Mouse (Mus musculus): ENCODE results near the gene Olfr1444.
A peak's percentile ranks its signal among the peaks of the same experiment; 100 is the strongest.

Olfr1444 gene

GRCm38 (mm10) chr19:12856983-12857382 is at the start of gene Olfr1444:
TSS of gene Olfr1444 (plus strand) at chr19:12857283.
- DNase-seq (ENCODE audit: low read depth, low spot score) = no peak

- no peak for DNase-seq (ENCODE audit: low read depth, low spot score)
These were observed 44.3 kb upstream of the Olfr1444 start for GRCm38 (mm10) chr19:12812644-12813364.

- DNase-seq (ENCODE audit: low read depth, low spot score) = no peak
These were observed 43.2 kb upstream of the Olfr1444 start for GRCm38 (mm10) chr19:12813883-12814282.

GRCm38 (mm10) chr19:12818507-12818906 is 38.6 kb upstream of the Olfr1444 start:
- no peak for DNase-seq (ENCODE audit: low read depth, low spot score)

GRCm38 (mm10) chr19:12820383-12820782 is 36.7 kb upstream of the Olfr1444 start:
- peak; percentile 35 for DNase-seq (ENCODE audit: low read depth, low spot score)

GRCm38 (mm10) chr19:12824549-12824948 is 32.5 kb upstream of the Olfr1444 start:
- DNase-seq (ENCODE audit: low read depth, low spot score) = no peak

- DNase-seq (ENCODE audit: low read depth, low spot score) = no peak
These were observed 26.2 kb upstream of the Olfr1444 start for GRCm38 (mm10) chr19:12830823-12831430.

GRCm38 (mm10) chr19:12831559-12831958 is 25.5 kb upstream of the Olfr1444 start:
- DNase-seq (ENCODE audit: low read depth, low spot score) = no peak

GRCm38 (mm10) chr19:12833625-12834024 is 23.5 kb upstream of the Olfr1444 start:
- DNase-seq (ENCODE audit: low read depth, low spot score) = no peak

- DNase-seq (ENCODE audit: low read depth, low spot score) = no peak
These were observed 18.6 kb upstream of the Olfr1444 start for GRCm38 (mm10) chr19:12838507-12838906.

- DNase-seq (ENCODE audit: low read depth, low spot score) = no peak
These were observed 10.7 kb upstream of the Olfr1444 start, which contains the start of gene Gm5244 for GRCm38 (mm10) chr19:12846382-12846781. TSS of gene Gm5244 (plus strand) at chr19:12846682.

GRCm38 (mm10) chr19:12883555-12883954 is 26.5 kb downstream of the Olfr1444 start, which contains the start of gene Olfr1445:
TSS of gene Olfr1445 (plus strand) at chr19:12883855.
- no peak for DNase-seq (ENCODE audit: low read depth, low spot score)

GRCm38 (mm10) chr19:12893424-12893823 is 36.3 kb downstream of the Olfr1444 start, which contains the start of gene Olfr1446:
TSS of gene Olfr1446 (minus strand) at chr19:12893524.
- DNase-seq (ENCODE audit: low read depth, low spot score) = no peak

GRCm38 (mm10) chr19:12903643-12904042 is 46.6 kb downstream of the Olfr1444 start, which contains the start of gene Olfr1447:
TSS of gene Olfr1447 (minus strand) at chr19:12903743.
- no peak for DNase-seq (ENCODE audit: low read depth, low spot score)

All from mesoderm, embryonic 11.5 days (tissue).